Mouse (Mus musculus) limb, embryonic 14.5 days (tissue): ENCODE measurements around the gene Prkcsh. TPM values are rescaled to one million over a fixed set of nuclear protein-coding genes. Genes with fewer than 3 reads are reported as not detected.

Experiments
- ATAC-seq: fragments of 200-750 bp; cut with Nextera tagmentation; 2 replicates; pipeline ENCODE4 v1.8.0; 2017; ENCODE audit warnings: low read depth, moderate number of reproducible peaks, moderate TSS enrichment; ENCODE audit not compliant: low FRiP score
- DNase-seq: peaks from one replicate; pipeline ENCODE4 v3.0.0-alpha.2; 2015; ENCODE audit warnings: low spot score
- H3K27ac ChIP-seq: fragments of 300-500 bp; sonication (generic); replicated peaks from 2 replicates; pipeline ENCODE4 v1.5.1; 2014; ENCODE audit warnings: low read depth, mild to moderate bottlenecking, low read length, moderate library complexity, mixed read lengths
- H3K27me3 ChIP-seq: fragments of 300-500 bp; sonication (generic); 2 replicates; pipeline ENCODE4 v1.6.1; 2014; ENCODE audit warnings: low read length, mixed read lengths; ENCODE audit not compliant: control insufficient read depth, insufficient read depth
- H3K36me3 ChIP-seq: fragments of 300-500 bp; sonication (generic); 2 replicates; pipeline ENCODE4 v1.6.1; 2014; ENCODE audit warnings: mild to moderate bottlenecking, low read length, moderate library complexity, mixed read lengths; ENCODE audit not compliant: control insufficient read depth, insufficient read depth
- H3K4me1 ChIP-seq: fragments of 300-500 bp; sonication (generic); 2 replicates; pipeline ENCODE4 v1.6.1; 2014; ENCODE audit warnings: antibody characterized with exemption, low read length, mixed read lengths; ENCODE audit not compliant: control insufficient read depth, insufficient read depth
- H3K4me2 ChIP-seq: fragments of 300-500 bp; sonication (generic); replicated peaks from 2 replicates; pipeline ENCODE4 v1.6.1; 2014; ENCODE audit warnings: low read depth, mild to moderate bottlenecking, low read length, moderate library complexity; ENCODE audit not compliant: severe bottlenecking
- H3K4me3 ChIP-seq: fragments of 300-500 bp; sonication (generic); replicated peaks from 2 replicates; pipeline ENCODE4 v1.5.1; 2014; ENCODE audit warnings: low read length
- H3K9ac ChIP-seq: fragments of 300-500 bp; sonication (generic); 2 replicates; pipeline ENCODE4 v1.6.1; 2014; ENCODE audit warnings: mild to moderate bottlenecking, low read depth, low read length, moderate library complexity; ENCODE audit not compliant: severe bottlenecking
- H3K9me3 ChIP-seq: fragments of 300-500 bp; sonication (generic); 2 replicates; pipeline ENCODE4 v1.6.1; 2016; ENCODE audit warnings: low read length; ENCODE audit not compliant: control insufficient read depth
- POLR2A ChIP-seq: fragments of 200-500 bp; IDR thresholded peaks from 2 replicates; pipeline ENCODE4 v1.8.0; 2012; ENCODE audit warnings: inconsistent platforms, mild to moderate bottlenecking, moderate library complexity, borderline replicate concordance; ENCODE audit not compliant: insufficient read depth, insufficient read length; ENCODE audit errors: extremely low read depth
- WGBS: fragments of 180-500 bp; shearing (Covaris S2); extraction: QIAGEN DNeasy Blood & Tissue Kit; methylation state at CpG from one replicate; pipeline ENCODE4 v1.1.7; 2014; 5-methylcytosine and 5-hydroxymethylcytosine counted together
- polyA plus RNA-seq, 2 experiments: library from polyadenylated mRNA; depleted of rRNA in 1 of 2; stranded (reverse) in 1 of 2; unstranded in 1 of 2; fragments of >200 nt; fragmentation: Nextera tagmentation in 1 of 2; extraction: Ambion mirVana in 1 of 2; gene quantifications; 2 replicates each; pipeline versions ENCODE4 v1.2.1 to v1.2.3; 2012 to 2014

The Prkcsh gene
- polyA plus RNA-seq, 2 experiments = 89.0 to 156 TPM

GRCm38 (mm10) chr9:22028467-22028866, 25.9 kb downstream of the Prkcsh start:
- DNase-seq (no peak), ATAC-seq (no peak)
- H3K9ac ChIP-seq = no peak overlapping the region
- no peak overlapping the region for H3K27ac ChIP-seq
- WGBS = 71% methylated on average over 7 of the region's 7 CpGs
- H3K4me2 ChIP-seq = no peak overlapping the region
- TF ChIP-seq POLR2A = no peak
- H3K9me3 ChIP-seq = no peaks in the 10 kb centered on the region
- no peaks in the 10 kb centered on the region for H3K27me3 ChIP-seq
- H3K4me1 ChIP-seq = no peaks in the 10 kb centered on the region
- H3K36me3 ChIP-seq = no peaks in the 10 kb centered on the region
- H3K4me3 ChIP-seq = no peak overlapping the region

GRCm38 (mm10) chr9:22030386-22030785, 27.8 kb downstream of the Prkcsh start:
- no peak for ATAC-seq
- H3K9me3 ChIP-seq = no peaks in the 10 kb centered on the region
- no peak overlapping the region for H3K9ac ChIP-seq
- H3K27me3 ChIP-seq = no peaks in the 10 kb centered on the region
- no peak overlapping the region for H3K4me2 ChIP-seq
- no peaks in the 10 kb centered on the region for H3K4me1 ChIP-seq
- no peak overlapping the region for H3K4me3 ChIP-seq
- H3K27ac ChIP-seq = no peak overlapping the region
- no peak for TF ChIP-seq POLR2A
- WGBS = 87% methylated on average over 9 of the region's 9 CpGs
- no peak for DNase-seq
- no peaks in the 10 kb centered on the region for H3K36me3 ChIP-seq

GRCm38 (mm10) chr9:22035300-22036044, 32.9 kb downstream of the Prkcsh start:
- ATAC-seq (no peak), DNase-seq (no peak)
- TF ChIP-seq POLR2A = no peak
- Histone ChIP-seq H3K4me2 (no peak overlapping the region), H3K4me1 (no peaks in the 10 kb centered on the region), H3K9me3 (no peaks in the 10 kb centered on the region), H3K36me3 (no peaks in the 10 kb centered on the region), H3K4me3 (no peak overlapping the region), H3K9ac (no peak overlapping the region), H3K27me3 (no peaks in the 10 kb centered on the region), H3K27ac (no peak overlapping the region)
- WGBS = 61% methylated on average over 6 of the region's 6 CpGs

- H3K27me3 ChIP-seq = no peaks in the 10 kb centered on the region
- ATAC-seq (no peak), DNase-seq (no peak)
- H3K36me3 ChIP-seq = no peaks in the 10 kb centered on the region
- no peak overlapping the region for H3K9ac ChIP-seq
- no peak overlapping the region for H3K4me2 ChIP-seq
- H3K4me1 ChIP-seq = no peaks in the 10 kb centered on the region
- no peak overlapping the region for H3K27ac ChIP-seq
- WGBS = 74% methylated on average over 10 of the region's 10 CpGs
- no peaks in the 10 kb centered on the region for H3K9me3 ChIP-seq
- H3K4me3 ChIP-seq = no peak overlapping the region
- TF ChIP-seq POLR2A = no peak
Measured at GRCm38 (mm10) chr9:22037826-22038225, 35.2 kb downstream of the Prkcsh start.

- H3K4me3 ChIP-seq = no peak overlapping the region
- H3K27ac ChIP-seq = no peak overlapping the region
- H3K9ac ChIP-seq = no peak overlapping the region
- no peaks in the 10 kb centered on the region for H3K27me3 ChIP-seq
- DNase-seq (no peak), ATAC-seq (no peak)
- H3K36me3 ChIP-seq = no peaks in the 10 kb centered on the region
- no peaks in the 10 kb centered on the region for H3K9me3 ChIP-seq
- no peak overlapping the region for H3K4me2 ChIP-seq
- no peak for TF ChIP-seq POLR2A
- no peaks in the 10 kb centered on the region for H3K4me1 ChIP-seq
- 37% methylated on average over 2 of the region's 2 CpGs for WGBS
Measured at GRCm38 (mm10) chr9:22041832-22042231, 39.2 kb downstream of the Prkcsh start.
